Mouse (Mus musculus) C2C12 (cell line): ENCODE results near the gene Mcm10.

Experiments
- CTCF ChIP-seq: IDR thresholded peaks from one replicate; pipeline ENCODE4 v1.5.1; 2011; ENCODE audit not compliant: control insufficient read depth, insufficient read depth, insufficient read length
- MAX ChIP-seq: IDR thresholded peaks from one replicate; pipeline ENCODE4 v1.6.1; 2011; ENCODE audit warnings: mild to moderate bottlenecking, control low read depth

DNA sequence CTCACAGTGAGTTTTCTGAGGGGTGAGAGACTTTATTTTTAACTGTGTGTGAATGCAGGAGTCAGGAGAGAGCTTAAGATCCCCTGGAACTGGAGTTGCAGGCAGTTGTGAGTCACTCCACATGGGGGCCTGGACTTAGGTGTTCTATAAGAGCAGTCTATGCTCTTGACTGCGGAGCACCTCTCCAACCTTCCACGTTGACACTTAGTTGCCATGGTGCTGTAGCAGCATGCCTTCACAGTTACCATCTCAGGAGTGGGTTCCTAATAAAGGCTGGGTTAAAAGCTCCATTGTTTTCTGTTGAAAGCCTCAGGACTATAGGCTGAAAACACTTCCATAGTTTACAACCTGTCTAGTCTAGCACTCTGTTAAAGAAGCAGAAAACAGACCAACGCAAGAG lies 24.8 kb upstream of the Mcm10 start:
- TF ChIP-seq CTCF: no peak
- TF ChIP-seq MAX: no peak
